Mouse (Mus musculus) layer of hippocampus, adult 9-10 months (tissue): ENCODE results near the gene Ric3.

Experiments
- DNase-seq: peaks from one replicate; pipeline ENCODE4 v3.0.0; 2022; ENCODE audit warnings: low spot score

Ric3 gene

DNA sequence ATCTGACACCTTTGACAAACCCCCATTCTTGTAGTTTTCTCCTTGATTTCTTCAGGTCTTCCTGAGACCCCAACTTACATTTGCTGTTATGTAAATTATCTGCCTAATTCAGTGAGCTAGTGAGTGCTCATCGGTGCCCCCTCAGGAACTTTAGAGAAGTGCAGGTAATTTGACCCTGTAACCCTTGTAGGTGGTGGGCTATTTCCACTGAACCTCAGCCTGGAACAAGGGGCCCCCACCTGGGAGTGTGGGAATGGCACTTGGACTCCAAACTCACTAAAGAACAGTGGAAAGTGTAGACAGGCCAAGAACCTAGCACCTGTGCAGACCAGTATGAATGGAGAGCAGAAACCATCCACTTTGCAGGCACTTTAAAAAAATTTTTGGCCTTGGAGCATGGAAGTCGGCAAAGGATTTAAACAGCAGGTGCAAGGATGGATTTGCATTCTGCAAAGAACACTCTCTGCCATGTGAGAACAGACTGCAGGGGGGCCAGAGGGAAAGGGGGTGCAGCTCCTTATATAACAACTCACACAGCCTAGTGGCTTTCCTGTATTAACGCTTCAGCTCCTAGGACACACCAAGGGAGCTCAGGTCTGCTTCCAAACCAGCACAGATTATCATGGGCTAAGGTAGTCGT, 82.7 kb downstream of the Ric3 start:
- DNase-seq: no peak

GRCm38 (mm10) chr7:108996156-108996555, 87.0 kb downstream of the Ric3 start:
- no peak for DNase-seq

DNA sequence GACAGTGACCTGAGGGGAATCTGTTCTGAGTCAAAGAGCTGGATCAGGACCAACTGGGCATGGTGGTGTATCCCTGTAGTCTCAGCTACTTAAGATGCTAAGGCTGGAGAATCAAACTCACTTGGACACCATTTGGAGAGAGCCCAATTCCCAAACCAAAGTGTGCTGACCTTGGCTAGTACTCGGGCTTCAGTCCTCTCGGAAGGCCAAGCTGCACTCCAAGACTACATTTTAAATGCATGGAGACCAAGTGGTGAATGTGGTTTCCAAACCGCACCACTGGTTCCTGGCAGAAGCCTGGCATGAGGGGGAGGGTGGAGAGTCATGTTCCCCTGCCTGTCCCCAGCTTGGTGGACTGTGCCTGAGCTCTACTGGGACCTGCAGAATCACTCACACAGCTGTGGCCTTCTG, 89.2 kb downstream of the Ric3 start:
- DNase-seq: no peak

DNA sequence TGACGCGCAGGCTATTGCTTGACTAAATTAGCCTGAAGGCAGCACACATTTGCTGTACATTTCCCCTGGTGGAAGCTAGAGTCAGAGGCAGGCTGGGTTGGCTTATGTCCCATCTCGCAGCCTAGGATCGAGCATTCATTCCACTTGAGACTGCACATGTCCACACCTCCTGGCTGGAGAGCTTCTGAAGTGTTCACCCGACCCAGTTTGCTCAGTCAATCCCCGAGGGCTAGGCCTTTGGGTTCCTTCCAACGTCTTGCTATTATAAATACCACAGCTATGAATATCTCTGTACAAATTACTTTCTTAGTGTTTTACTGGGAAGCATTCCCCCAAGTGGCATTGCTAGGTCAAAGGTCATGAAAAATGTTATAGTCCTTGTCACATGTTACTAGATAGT, 89.9 kb downstream of the Ric3 start:
- no peak for DNase-seq

- no peak for DNase-seq
These were observed 91.9 kb downstream of the Ric3 start for GRCm38 (mm10) chr7:108991207-108991606.

- no peak for DNase-seq
These were observed 97.0 kb downstream of the Ric3 start for GRCm38 (mm10) chr7:108985934-108986708.
